Mouse (Mus musculus) MEL (cell line): Measurements from ENCODE around the gene Serpina3i. TPM values are rescaled to one million over a fixed set of nuclear protein-coding genes. Genes with fewer than 3 reads are reported as not detected.
"Not testable (repeated sequence)": the region's sequence is repeated elsewhere in the genome, so short reads cannot be mapped to it uniquely, and the experiment has no call there.

ENCODE experiments used
- DNase-seq: peaks from one replicate; pipeline ENCODE4 v3.0.0; 2011; ENCODE audit warnings: low read depth, low spot score
- H3K27ac ChIP-seq: 2 replicates; pipeline ENCODE4 v1.5.1; 2012; ENCODE audit warnings: low read depth, mild to moderate bottlenecking, control low read depth, low read length, moderate library complexity; ENCODE audit not compliant: control insufficient read depth
- H3K27me3 ChIP-seq, 2 experiments: fragments of 150-350 bp in 1 of 2; sonication (generic) in 1 of 2; 2 replicates each; pipeline ENCODE4 v1.6.1; 2012; ENCODE audit warnings: low read length in 2 of 2, mild to moderate bottlenecking in 2 of 2, improper control_type of control experiment in 1 of 2, moderate library complexity in 1 of 2; ENCODE audit not compliant: insufficient read depth in 2 of 2, control insufficient read depth in 1 of 2
- H3K36me3 ChIP-seq, 2 experiments: 2 replicates each; pipeline ENCODE4 v1.6.1; 2012 to 2014; ENCODE audit warnings: low read length in 2 of 2, improper control_type of control experiment in 1 of 2, inconsistent platforms in 1 of 2, mild to moderate bottlenecking in 1 of 2; ENCODE audit not compliant: insufficient read depth in 2 of 2, control insufficient read depth in 1 of 2
- H3K4me1 ChIP-seq, 2 experiments: fragments of 150-350 bp in 1 of 2; sonication (generic) in 1 of 2; 2 replicates each; pipeline ENCODE4 v1.6.1; 2012; ENCODE audit warnings: low read length in 2 of 2, improper control_type of control experiment in 1 of 2, mild to moderate bottlenecking in 1 of 2; ENCODE audit not compliant: insufficient read depth in 2 of 2, control insufficient read depth in 1 of 2
- H3K4me3 ChIP-seq, 2 experiments: fragments of 150-350 bp in 1 of 2; sonication (generic) in 1 of 2; 2 replicates each; pipeline ENCODE4 v1.5.1; 2012; ENCODE audit warnings: low read depth in 2 of 2, low read length in 2 of 2, mild to moderate bottlenecking in 2 of 2, moderate library complexity in 2 of 2, control low read depth in 1 of 2, improper control_type of control experiment in 1 of 2; ENCODE audit not compliant: control insufficient read depth in 1 of 2, insufficient read depth in 1 of 2
- H3K79me2 ChIP-seq: 2 replicates; pipeline ENCODE4 v1.6.1; 2012; ENCODE audit warnings: mild to moderate bottlenecking, low read length, moderate library complexity; ENCODE audit not compliant: control insufficient read depth, poor library complexity, insufficient read depth
- H3K9ac ChIP-seq: 2 replicates; pipeline ENCODE4 v1.6.1; 2012; ENCODE audit warnings: low read depth, mild to moderate bottlenecking, control low read depth, low read length, moderate library complexity; ENCODE audit not compliant: control insufficient read depth, poor library complexity, severe bottlenecking
- H3K9me3 ChIP-seq: fragments of 150-350 bp; sonication (generic); replicated peaks from 2 replicates; pipeline ENCODE4 v1.6.1; 2012; ENCODE audit warnings: mild to moderate bottlenecking, low read length, improper control_type of control experiment, moderate library complexity; ENCODE audit not compliant: insufficient read depth
- CHD1 ChIP-seq: IDR thresholded peaks from 2 replicates; pipeline ENCODE4 v1.6.1; 2012; ENCODE audit warnings: low read depth, mild to moderate bottlenecking, inconsistent platforms, low read length, improper control_type of control experiment
- GABPA ChIP-seq: IDR thresholded peaks from 2 replicates; pipeline ENCODE4 v1.6.1; 2012; ENCODE audit warnings: low read depth, mild to moderate bottlenecking, inconsistent platforms, low read length, improper control_type of control experiment, moderate library complexity
- MAX ChIP-seq: IDR thresholded peaks from 2 replicates; pipeline ENCODE4 v1.6.1; 2011; ENCODE audit warnings: low read length, improper control_type of control experiment
- MAZ ChIP-seq: IDR thresholded peaks from 2 replicates; pipeline ENCODE4 v1.6.1; 2012; ENCODE audit warnings: low read depth, mild to moderate bottlenecking, inconsistent platforms, low read length, improper control_type of control experiment
- MYC ChIP-seq: IDR thresholded peaks from 2 replicates; pipeline ENCODE4 v1.6.1; 2011; ENCODE audit warnings: low read depth, mild to moderate bottlenecking, low read length, improper control_type of control experiment, moderate library complexity
- NELFE ChIP-seq: IDR thresholded peaks from 2 replicates; pipeline ENCODE4 v1.6.1; 2011; ENCODE audit warnings: low read depth, low read length, improper control_type of control experiment
- POLR2AphosphoS2 ChIP-seq: IDR thresholded peaks from 2 replicates; pipeline ENCODE4 v1.6.1; 2011; ENCODE audit warnings: low read length, improper control_type of control experiment
- TBP ChIP-seq: IDR thresholded peaks from 2 replicates; pipeline ENCODE4 v1.8.0; 2011; ENCODE audit warnings: low read depth, low read length, improper control_type of control experiment
- ZC3H11A ChIP-seq: IDR thresholded peaks from 2 replicates; pipeline ENCODE4 v1.6.1; 2012; ENCODE audit warnings: low read depth, mild to moderate bottlenecking, inconsistent platforms, low read length, improper control_type of control experiment
- polyA plus RNA-seq, 2 experiments: library from polyadenylated mRNA; stranded (reverse) in 1 of 2; unstranded in 1 of 2; fragments of >175 nt in 1 of 2; fragments of >200 nt in 1 of 2; gene quantifications; 2 replicates each; pipeline versions ENCODE4 v1.2.1 to v1.2.4; 2012; ENCODE audit warnings: low replicate concordance in 2 of 2, low read depth in 1 of 2; ENCODE audit not compliant: insufficient read length in 2 of 2, insufficient read depth in 1 of 2, missing spikeins in 1 of 2
- total RNA-seq: library from RNA; depleted of rRNA; stranded (reverse); fragments of 300-350 nt; gene quantifications from 2 replicates; pipeline ENCODE4 v1.2.3, GENCODE M21; 2012

Gene Serpina3i
- total and polyA plus RNA-seq, 3 experiments, result not detected

DNA sequence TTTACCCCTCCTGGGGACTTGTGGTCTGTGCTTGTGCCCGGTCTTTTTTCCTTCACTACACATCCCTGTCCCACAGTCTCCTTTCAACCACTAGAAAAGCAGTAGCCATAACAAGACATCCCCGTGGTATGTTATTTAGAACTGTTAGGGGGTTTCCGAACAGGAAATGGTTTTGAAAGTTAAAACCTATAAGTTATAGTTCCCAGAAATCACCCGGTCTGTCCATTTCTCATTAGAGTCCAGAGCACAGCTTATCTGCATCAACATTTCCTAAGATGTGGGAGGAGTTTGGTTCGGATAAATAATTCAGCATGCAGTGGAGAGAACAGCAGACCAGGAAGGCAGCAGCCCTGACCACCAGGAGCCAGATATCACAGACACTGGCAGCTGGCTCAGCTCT is 27.0 kb upstream of the Serpina3i start, which contains the start of gene Serpina3g:
Gene Serpina3g (plus strand): TSS at position 331 of the 400 bp plus-strand sequence.
- DNase-seq, result no peak
- H3K9me3 ChIP-seq, result no peaks in the 10 kb centered on the region
- H3K27ac ChIP-seq, result no peak within 1 kb of the TSS
- no peaks in the 10 kb centered on the region for H3K27me3 ChIP-seq
- H3K9ac ChIP-seq, result no peak within 1 kb of the TSS
- TF ChIP-seq MAX, result no peak
- TF ChIP-seq, all 39 proteins: peak for 0
- no peak within 1 kb of the TSS for H3K4me3 ChIP-seq
- H3K4me1 ChIP-seq, result no peaks in the 10 kb centered on the region
- no peaks in the 10 kb centered on the region for H3K79me2 ChIP-seq
- no peaks in the 10 kb centered on the region for H3K36me3 ChIP-seq

GRCm38 (mm10) chr12:104238048-104238447 is 24.9 kb upstream of the Serpina3i start:
- H3K4me3 ChIP-seq, result not testable (repeated sequence)

GRCm38 (mm10) chr12:104243307-104243706 is 19.6 kb upstream of the Serpina3i start:
- Histone ChIP-seq H3K79me2 (no peaks in the 10 kb centered on the region), H3K27me3 (no peaks in the 10 kb centered on the region), H3K36me3 (no peaks in the 10 kb centered on the region), H3K9me3 (no peaks in the 10 kb centered on the region), H3K4me3 (no peak overlapping the region), H3K27ac (no peak overlapping the region), H3K4me1 (no peaks in the 10 kb centered on the region), H3K9ac (no peak overlapping the region)
- no peak for DNase-seq
- TF ChIP-seq MAZ (no peak), NELFE (no peak)

More at GRCm38 (mm10) chr12:104238048-104238447, 24.9 kb upstream of the Serpina3i start:
- not testable (repeated sequence) for H3K27ac ChIP-seq, H3K9ac ChIP-seq, H3K36me3 ChIP-seq, H3K27me3 ChIP-seq, DNase-seq, H3K79me2 ChIP-seq, H3K9me3 ChIP-seq, H3K4me1 ChIP-seq

- no peak for TF ChIP-seq POLR2AphosphoS2
- no peaks in the 10 kb centered on the region for H3K79me2 ChIP-seq
- H3K4me1 ChIP-seq, result no peaks in the 10 kb centered on the region
- H3K4me3 ChIP-seq, result no peak overlapping the region
- no peaks in the 10 kb centered on the region for H3K27me3 ChIP-seq
- H3K9ac ChIP-seq, result no peak overlapping the region
- no peak for DNase-seq
- no peak overlapping the region for H3K27ac ChIP-seq
- no peaks in the 10 kb centered on the region for H3K36me3 ChIP-seq
- H3K9me3 ChIP-seq, result no peaks in the 10 kb centered on the region
These were observed 17.8 kb upstream of the Serpina3i start for GRCm38 (mm10) chr12:104245092-104245491.

DNA sequence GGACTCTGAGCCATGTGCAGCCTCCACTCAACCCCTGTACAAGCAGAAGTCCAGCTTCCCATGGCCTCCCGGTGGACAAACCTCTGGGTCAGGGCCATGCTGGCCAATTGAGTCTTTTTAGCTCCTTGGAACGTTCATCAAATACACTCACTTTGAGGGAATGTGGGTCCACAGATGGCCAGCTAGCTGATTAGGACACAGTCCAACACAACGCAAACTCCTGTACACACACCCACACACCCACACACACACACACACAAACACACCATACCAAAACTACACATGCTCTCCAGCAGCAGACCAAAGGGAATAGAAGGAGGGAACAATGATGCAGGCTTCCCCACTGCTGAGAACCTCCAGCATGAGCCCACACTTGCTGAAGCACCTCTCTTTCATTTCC is 17.3 kb upstream of the Serpina3i start:
- Histone ChIP-seq H3K9ac (no peak overlapping the region), H3K4me1 (no peaks in the 10 kb centered on the region), H3K27me3 (no peaks in the 10 kb centered on the region)
- TF ChIP-seq ZC3H11A, result no peak
- TF ChIP-seq CHD1, result no peak
- no peak for TF ChIP-seq GABPA
- no peak for TF ChIP-seq TBP
- TF ChIP-seq MYC, result no peak
- TF ChIP-seq, all 39 proteins: peak for 0
- H3K36me3 ChIP-seq, result no peaks in the 10 kb centered on the region
- no peaks in the 10 kb centered on the region for H3K9me3 ChIP-seq
- H3K4me3 ChIP-seq, result no peak overlapping the region
- no peak overlapping the region for H3K27ac ChIP-seq
- no peak for DNase-seq
- H3K79me2 ChIP-seq, result no peaks in the 10 kb centered on the region
